Mouse (Mus musculus): ENCODE measurements at regions not wholly inside any gene's neighbourhood (a gene's known extent, or its start where the extent isn't known, plus 50 kb on each side); places are given as distances from the start of the nearest gene placed in this dataset.

DNA sequence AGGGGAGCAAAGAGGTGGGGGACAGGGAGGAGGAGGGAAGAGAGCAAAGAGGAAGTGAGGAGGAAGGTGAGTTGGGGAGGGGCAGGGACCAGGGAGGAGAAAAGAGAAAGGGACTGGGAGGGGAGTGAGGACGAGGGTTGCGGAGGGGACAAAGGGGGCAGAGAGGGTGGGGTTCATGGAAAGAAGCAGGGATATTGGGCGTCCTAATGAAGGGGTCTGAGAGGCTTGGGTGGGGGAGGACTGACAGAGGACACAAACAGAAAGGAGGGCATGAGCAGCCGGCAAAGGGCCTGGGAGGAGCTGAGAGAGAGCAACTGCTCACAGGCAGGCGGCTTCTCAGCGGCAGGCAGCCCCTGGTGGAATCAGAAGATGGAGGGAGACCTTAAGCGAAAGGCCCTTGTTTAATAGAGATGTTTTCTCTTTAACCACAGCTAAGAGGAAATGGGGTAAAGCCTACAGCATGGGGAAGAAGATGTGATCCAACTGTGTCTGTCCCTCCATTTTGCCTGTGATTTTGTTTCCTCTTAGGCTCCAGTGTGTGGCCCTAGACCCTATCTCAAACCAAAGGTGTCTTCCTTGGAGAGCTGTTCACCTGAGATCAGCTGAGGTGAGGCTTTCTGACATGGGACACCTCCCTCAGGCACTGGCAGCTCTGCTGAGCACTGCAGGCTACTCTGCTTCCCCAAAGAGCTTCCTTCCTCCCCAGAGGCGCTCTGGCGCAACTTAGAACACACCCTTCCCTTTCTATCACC is 203.1 kb downstream of the Pten start:
- WGBS = 58% methylated on average over 9 of the region's 9 CpGs
- Histone ChIP-seq H3K27me3 (replicated peaks; ENCODE audit: low read depth, poor library complexity, severe bottlenecking) (peaks cover 31% of the 10 kb centered on the region), H3K9me3 (no peaks in the 10 kb centered on the region), H3K27ac (replicated peaks) (no peak overlapping the region), H3K4me3 (no peak overlapping the region), H3K4me1 (peaks cover 29% of the 10 kb centered on the region), H3K36me3 (replicated peaks) (no peaks in the 10 kb centered on the region)
- DNase-seq (ENCODE audit: low spot score) = no peak

GRCm38 (mm10) chr19:32961525-32961924 is 204.2 kb downstream of the Pten start:
- 80% methylated on average over 5 of the region's 5 CpGs for WGBS
- peaks cover 18% of the 10 kb centered on the region for H3K4me1 ChIP-seq
- no peak overlapping the region for H3K4me3 ChIP-seq
- no peak overlapping the region for H3K27ac ChIP-seq (replicated peaks)
- no peaks in the 10 kb centered on the region for H3K9me3 ChIP-seq
- DNase-seq (ENCODE audit: low spot score) = no peak
- peaks cover 27% of the 10 kb centered on the region for H3K27me3 ChIP-seq (replicated peaks; ENCODE audit: low read depth, poor library complexity, severe bottlenecking)
- no peaks in the 10 kb centered on the region for H3K36me3 ChIP-seq (replicated peaks)

DNA sequence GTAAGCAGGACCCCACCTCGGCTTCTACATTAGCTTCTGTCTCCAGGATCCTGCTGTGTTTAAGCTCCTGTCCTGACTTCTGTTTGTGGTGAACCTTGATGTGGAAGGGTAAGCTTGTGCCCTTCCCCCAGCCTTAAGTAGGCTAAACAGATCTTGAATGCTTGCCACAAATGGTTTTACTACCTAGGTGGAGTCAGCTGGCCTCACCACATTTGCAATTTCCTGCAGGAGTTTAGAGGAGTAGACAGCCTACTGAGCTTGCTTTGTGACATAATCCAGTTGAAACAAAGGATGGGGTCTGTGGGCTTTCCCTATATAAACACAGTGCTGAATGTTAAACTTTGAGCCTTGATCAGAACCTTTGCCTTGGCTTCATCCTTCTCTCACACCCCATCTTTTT is 206.7 kb downstream of the Pten start:
- H3K27me3 ChIP-seq (replicated peaks; ENCODE audit: low read depth, poor library complexity, severe bottlenecking) = 0 out of 2 replicates have a peak, but pooled peaks cover 10% of the 10 kb centered on the region
- WGBS = 51% methylated on average over 1 of the region's 1 CpGs

DNA sequence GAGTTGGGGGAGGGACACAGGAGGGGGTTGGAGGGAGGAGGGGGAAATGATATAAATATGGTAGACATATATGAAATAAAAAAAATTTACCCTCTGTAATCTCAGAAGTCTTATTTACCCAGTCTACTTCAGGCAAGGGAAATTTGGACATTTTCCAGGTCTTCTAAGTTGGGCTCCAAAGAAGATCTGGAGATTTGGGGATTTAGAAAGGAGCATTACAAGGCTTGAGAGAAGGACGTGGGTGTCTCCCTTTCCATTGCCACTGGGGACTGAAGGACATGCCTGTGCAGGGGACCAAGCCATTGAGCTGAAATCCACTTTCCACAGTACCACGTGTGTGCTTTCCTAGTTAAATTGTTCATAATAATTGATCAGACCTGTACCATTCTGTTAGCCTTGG is 208.2 kb downstream of the Pten start:
- Histone ChIP-seq H3K27me3 (replicated peaks; ENCODE audit: low read depth, poor library complexity, severe bottlenecking) (0 out of 2 replicates have a peak, but pooled peaks cover 2% of the 10 kb centered on the region), H3K36me3 (replicated peaks) (no peaks in the 10 kb centered on the region), H3K4me1 (peaks cover under 1% of the 10 kb centered on the region; the same call in 1 of the 2 replicates), H3K27ac (replicated peaks) (no peak overlapping the region), H3K4me3 (no peak overlapping the region), H3K9me3 (no peaks in the 10 kb centered on the region)
- WGBS = 70% methylated on average over 2 of the region's 2 CpGs
- no peak for DNase-seq (ENCODE audit: low spot score)

More for the DNA sequence above, 206.7 kb downstream of the Pten start:
- Histone ChIP-seq H3K9me3 (no peaks in the 10 kb centered on the region), H3K27ac (replicated peaks) (no peak overlapping the region), H3K36me3 (replicated peaks) (no peaks in the 10 kb centered on the region), H3K4me1 (peaks cover 9% of the 10 kb centered on the region), H3K4me3 (no peak overlapping the region)
- no peak for DNase-seq (ENCODE audit: low spot score)

DNA sequence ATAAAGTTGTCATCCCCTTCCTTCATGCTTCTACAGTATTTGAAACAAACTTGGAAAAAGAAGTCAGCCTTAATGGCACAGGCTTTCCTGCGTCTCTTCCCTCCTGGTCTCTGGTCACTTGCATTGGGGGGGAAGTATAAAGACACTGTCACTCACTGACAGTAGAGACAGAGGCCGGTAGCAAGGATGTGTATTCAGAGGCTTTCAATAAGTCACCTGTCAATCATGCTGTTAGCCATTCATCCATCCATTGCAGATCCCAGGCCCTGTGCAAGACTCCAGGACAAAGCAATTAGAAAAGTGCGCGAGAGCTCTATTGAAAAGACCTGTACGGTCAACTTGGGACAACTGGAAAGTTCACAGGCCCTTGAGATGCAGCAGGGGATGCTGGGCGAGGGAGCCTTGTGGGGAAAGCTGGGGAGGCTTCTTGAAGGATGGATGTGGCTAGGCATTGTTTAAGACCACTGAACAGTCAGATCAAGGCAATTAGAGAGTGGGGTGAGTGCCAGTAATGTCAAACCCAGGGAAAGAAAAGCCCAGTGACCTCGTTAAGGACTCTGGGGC is 212.0 kb downstream of the Pten start:
- no peaks in the 10 kb centered on the region for H3K4me1 ChIP-seq
- no peaks in the 10 kb centered on the region for H3K9me3 ChIP-seq
- H3K36me3 ChIP-seq (replicated peaks) = no peaks in the 10 kb centered on the region
- H3K27me3 ChIP-seq (replicated peaks; ENCODE audit: low read depth, poor library complexity, severe bottlenecking) = no peaks in the 10 kb centered on the region
- H3K27ac ChIP-seq (replicated peaks) = no peak overlapping the region
- WGBS = 47% methylated on average over 7 of the region's 7 CpGs
- no peak overlapping the region for H3K4me3 ChIP-seq
- DNase-seq (ENCODE audit: low spot score) = peak; percentile 46

DNA sequence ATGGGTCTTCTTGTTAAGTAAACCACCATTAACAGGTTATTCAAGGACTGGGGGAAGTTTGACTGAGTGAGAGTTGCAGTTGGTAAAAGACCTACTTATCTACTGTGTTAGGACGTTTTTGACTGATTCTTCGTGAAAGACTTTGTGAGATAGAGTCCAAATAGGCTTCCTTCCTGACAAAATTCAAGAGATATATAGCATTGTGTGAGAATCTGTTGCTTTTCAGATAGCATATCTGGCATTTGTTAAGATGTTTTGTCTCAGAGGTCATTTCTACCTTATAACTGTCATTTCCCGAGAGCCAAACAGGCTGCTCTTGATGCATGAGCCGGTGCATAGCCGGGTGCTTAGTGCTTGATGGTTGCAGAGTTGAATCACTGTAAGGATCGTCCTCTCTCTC is 214.8 kb downstream of the Pten start:
- Histone ChIP-seq H3K27me3 (replicated peaks; ENCODE audit: low read depth, poor library complexity, severe bottlenecking) (no peaks in the 10 kb centered on the region), H3K27ac (replicated peaks) (no peak overlapping the region), H3K4me3 (no peak overlapping the region), H3K4me1 (no peaks in the 10 kb centered on the region), H3K36me3 (replicated peaks) (no peaks in the 10 kb centered on the region), H3K9me3 (no peaks in the 10 kb centered on the region)
- 91% methylated on average over 6 of the region's 6 CpGs for WGBS
- no peak for DNase-seq (ENCODE audit: low spot score)

- Histone ChIP-seq H3K36me3 (replicated peaks) (no peaks in the 10 kb centered on the region), H3K4me1 (no peaks in the 10 kb centered on the region), H3K27me3 (replicated peaks; ENCODE audit: low read depth, poor library complexity, severe bottlenecking) (no peaks in the 10 kb centered on the region), H3K9me3 (no peaks in the 10 kb centered on the region), H3K27ac (replicated peaks) (no peak overlapping the region), H3K4me3 (no peak overlapping the region)
- no peak for DNase-seq (ENCODE audit: low spot score)
- WGBS = 86% methylated on average over 3 of the region's 3 CpGs
Measured at GRCm38 (mm10) chr19:32973130-32973529, 215.8 kb downstream of the Pten start.

GRCm38 (mm10) chr19:32974778-32975240 is 217.5 kb downstream of the Pten start:
- Histone ChIP-seq H3K27me3 (replicated peaks; ENCODE audit: low read depth, poor library complexity, severe bottlenecking) (no peaks in the 10 kb centered on the region), H3K4me3 (no peak overlapping the region), H3K36me3 (replicated peaks) (no peaks in the 10 kb centered on the region), H3K4me1 (no peaks in the 10 kb centered on the region), H3K9me3 (no peaks in the 10 kb centered on the region), H3K27ac (replicated peaks) (no peak overlapping the region; the same call in 1 of the 2 replicates)
- WGBS = 92% methylated on average over 4 of the region's 4 CpGs
- DNase-seq (ENCODE audit: low spot score) = no peak

- Histone ChIP-seq H3K27ac (replicated peaks) (no peak overlapping the region), H3K27me3 (replicated peaks; ENCODE audit: low read depth, poor library complexity, severe bottlenecking) (no peaks in the 10 kb centered on the region), H3K4me1 (peaks cover 4% of the 10 kb centered on the region; the same call in 1 of the 2 replicates), H3K4me3 (no peak overlapping the region), H3K36me3 (replicated peaks) (no peaks in the 10 kb centered on the region), H3K9me3 (no peaks in the 10 kb centered on the region)
- WGBS = 78% methylated on average over 5 of the region's 5 CpGs
- no peak for DNase-seq (ENCODE audit: low spot score)
Measured at GRCm38 (mm10) chr19:32975303-32975702, 218.0 kb downstream of the Pten start.

GRCm38 (mm10) chr19:32976507-32976906 is 219.2 kb downstream of the Pten start:
- DNase-seq (ENCODE audit: low spot score) = no peak
- Histone ChIP-seq H3K36me3 (replicated peaks) (no peaks in the 10 kb centered on the region), H3K4me1 (peaks cover 4% of the 10 kb centered on the region; the same call in 1 of the 2 replicates), H3K9me3 (no peaks in the 10 kb centered on the region), H3K4me3 (no peak overlapping the region), H3K27me3 (replicated peaks; ENCODE audit: low read depth, poor library complexity, severe bottlenecking) (no peaks in the 10 kb centered on the region), H3K27ac (replicated peaks) (no peak overlapping the region)
- WGBS = 93% methylated on average over 7 of the region's 7 CpGs

DNA sequence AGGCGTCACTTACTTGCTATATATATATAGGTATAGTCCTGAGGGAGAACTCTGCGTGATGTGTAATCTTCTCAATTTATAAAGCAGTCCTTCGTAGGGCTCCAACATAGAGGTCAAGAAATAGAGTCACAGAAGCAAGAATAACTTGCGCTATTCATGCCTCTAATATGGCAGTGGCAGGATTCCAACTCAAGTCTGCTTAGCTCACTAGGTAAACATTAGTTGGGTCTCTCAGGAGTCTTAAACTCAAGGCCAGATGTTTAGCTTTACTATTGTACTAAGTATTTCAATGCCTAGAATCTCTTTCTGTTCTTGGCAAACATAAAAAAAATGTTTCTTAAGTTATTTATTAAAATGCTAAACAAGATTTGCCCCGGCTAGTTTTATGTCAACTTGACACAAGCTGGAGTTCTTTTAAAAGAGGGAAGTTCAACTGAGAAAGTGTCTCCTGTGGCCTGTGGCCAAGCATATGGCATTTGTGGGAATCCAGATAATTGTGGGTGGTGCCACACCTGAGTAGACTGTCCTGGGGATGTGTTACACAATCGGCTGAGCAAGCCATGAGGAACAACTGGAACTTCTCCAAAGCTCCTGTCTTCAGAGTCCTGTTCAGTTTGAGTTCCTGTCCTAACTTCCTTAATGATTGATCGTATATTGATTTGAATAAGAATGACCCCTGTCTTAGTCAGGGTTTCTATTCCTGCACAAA is 220.9 kb downstream of the Pten start:
- WGBS = 94% methylated on average over 7 of the region's 7 CpGs
- Histone ChIP-seq H3K9me3 (no peaks in the 10 kb centered on the region), H3K36me3 (replicated peaks) (no peaks in the 10 kb centered on the region), H3K27me3 (replicated peaks; ENCODE audit: low read depth, poor library complexity, severe bottlenecking) (no peaks in the 10 kb centered on the region), H3K27ac (replicated peaks) (no peak overlapping the region), H3K4me3 (no peak overlapping the region), H3K4me1 (peaks cover 4% of the 10 kb centered on the region; the same call in 1 of the 2 replicates)
- no peak for DNase-seq (ENCODE audit: low spot score)

DNA sequence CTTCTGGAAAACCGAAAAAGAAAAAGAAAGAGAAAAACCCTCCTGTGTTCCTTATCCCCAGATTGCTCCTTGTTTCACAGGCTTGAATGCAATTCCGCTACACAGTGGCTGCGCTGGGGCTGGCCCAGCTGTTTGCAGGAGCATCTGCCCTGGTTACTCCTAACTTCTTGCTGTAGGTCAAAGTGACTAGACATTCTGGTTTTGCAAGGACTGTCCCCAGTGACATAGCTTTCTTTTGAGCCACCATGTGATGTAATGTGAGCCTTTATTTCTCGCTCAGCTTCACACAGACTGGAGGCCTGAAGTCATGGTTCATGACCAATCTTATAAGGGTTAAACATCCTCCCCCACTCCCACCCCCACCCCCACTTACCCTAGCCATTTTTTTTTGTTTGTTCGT is 222.8 kb downstream of the Pten start:
- no peak overlapping the region for H3K27ac ChIP-seq (replicated peaks)
- no peak for DNase-seq (ENCODE audit: low spot score)
- WGBS = 70% methylated on average over 5 of the region's 5 CpGs
- H3K4me3 ChIP-seq = no peak overlapping the region
- H3K36me3 ChIP-seq (replicated peaks) = no peaks in the 10 kb centered on the region
- H3K27me3 ChIP-seq (replicated peaks; ENCODE audit: low read depth, poor library complexity, severe bottlenecking) = no peaks in the 10 kb centered on the region
- peaks cover 4% of the 10 kb centered on the region; the same call in 1 of the 2 replicates for H3K4me1 ChIP-seq
- no peaks in the 10 kb centered on the region for H3K9me3 ChIP-seq

Data from embryonic facial prominence, embryonic 10.5 days (tissue).